Mouse (Mus musculus): Measurements from ENCODE around the gene Cspg4.

Gene Cspg4

DNA sequence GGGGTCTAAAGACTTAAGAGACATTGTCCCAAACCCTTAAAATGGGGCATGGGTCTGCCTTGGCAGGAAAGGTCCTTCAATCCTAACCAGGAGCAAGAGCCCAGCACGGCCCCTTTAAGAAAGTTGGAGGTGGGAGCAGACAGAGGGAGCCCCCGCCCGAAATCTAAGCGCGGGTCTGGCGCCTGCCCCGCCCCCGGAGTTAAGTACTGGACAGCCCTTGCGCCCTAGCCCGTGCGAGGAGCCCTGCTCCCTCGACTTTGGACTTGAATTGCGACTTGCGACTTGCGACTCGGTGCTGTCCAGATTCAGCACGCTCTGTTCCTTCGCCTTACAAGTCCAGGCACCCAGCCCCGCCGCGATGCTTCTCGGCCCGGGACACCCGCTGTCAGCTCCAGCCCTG, at the start of gene Cspg4:
Gene Cspg4, plus strand, starts transcription at position 202 of the 400 bp plus-strand sequence.
- no peak for DNase-seq (ENCODE audit: extremely low read depth, insufficient read length, low spot score)

DNA sequence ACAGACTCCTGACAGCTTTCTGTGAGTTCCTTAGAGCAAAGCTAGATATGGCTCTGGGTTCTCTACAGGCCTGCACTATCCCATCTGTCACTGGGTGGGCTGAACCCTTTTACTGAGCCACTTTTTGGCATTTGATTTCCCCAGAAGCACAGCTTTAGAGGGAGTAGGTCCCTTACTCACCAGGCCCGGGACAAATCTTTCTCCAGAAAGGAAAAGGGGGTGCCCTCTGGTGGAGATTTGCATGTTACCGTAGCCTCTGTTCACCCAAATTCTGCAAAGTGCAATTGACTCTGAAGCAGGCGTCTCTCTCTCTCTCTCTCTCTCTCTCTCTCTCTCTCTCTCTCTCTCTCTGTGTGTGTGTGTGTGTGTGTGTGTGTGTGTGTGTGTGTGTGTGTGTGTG, 39.9 kb upstream of the Cspg4 start:
- no peak for DNase-seq (ENCODE audit: extremely low read depth, insufficient read length, low spot score)

DNA sequence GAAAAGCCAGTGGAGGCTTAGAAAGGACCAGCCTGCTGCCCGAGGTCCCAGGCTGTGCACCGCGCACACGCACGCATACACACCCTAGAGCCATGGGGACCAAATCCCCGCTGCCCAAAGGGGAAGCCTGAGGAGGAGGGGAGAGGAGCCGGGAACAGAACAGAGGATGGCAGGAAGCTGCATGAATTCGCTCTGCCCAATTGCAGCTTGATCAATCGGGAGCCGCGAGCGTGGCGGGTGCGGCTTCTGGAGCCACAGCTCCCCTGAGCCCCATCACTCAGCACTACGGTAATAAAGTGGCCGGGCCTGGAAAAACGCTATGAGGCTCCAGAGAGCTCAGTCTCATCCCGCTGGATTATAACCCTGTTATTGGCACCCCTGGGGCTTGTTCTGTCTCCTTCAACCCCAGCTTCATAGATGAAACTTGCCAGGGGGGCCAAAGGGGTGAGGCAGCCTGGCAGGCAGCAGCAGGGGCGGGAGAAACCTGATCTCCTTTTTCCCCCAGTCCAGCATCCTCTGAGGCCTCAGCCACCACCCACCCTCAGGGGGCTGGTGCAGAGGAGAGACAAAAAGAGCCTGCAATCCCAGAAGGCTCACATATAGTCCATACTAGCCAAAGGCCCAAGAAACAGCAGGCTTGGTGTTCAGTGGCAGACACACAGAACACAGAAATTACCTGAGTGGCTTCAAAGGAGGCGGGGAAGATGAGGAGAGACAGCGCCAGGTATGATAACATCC, 39.2 kb upstream of the Cspg4 start:
- no peak for DNase-seq (ENCODE audit: extremely low read depth, insufficient read length, low spot score)

DNA sequence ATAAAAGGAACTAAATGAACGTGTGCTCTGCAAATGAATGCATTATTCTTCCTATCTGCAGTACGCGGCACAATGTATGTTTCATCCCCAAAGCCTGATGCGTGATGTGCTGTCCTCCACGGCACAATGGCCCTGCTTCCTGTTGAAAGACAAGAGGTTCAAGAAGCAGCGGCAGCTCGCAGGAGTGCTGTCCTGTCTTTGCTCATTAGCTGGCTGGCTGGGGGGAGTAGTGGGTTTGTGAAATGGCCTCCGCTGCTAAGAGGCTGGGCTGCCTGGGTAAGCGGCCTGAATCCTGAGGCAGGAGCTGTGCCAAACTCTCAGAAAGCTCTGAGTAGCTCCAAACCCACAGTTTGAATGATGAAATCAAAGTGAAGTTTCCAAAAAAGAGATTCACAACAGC, 36.7 kb upstream of the Cspg4 start:
- no peak for DNase-seq (ENCODE audit: extremely low read depth, insufficient read length, low spot score)

DNA sequence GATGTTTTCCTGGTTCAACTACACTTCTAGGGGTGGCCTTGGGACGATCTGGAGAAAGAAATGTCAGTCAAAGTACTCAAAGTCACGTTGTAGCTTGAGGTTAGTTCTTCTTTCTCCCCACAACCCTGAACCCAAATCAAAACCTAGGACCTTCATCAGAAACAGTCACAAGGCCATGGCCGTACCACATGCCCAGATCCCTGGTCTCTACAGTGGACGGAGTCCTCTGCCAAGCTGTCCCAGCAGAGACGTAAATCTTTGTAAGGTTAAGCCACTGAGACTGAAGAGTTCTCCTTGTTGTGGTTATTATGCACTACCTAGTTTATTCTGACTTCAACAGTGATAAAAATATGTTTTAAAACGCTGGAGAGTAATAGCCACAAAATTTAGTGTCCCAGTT, 36.0 kb upstream of the Cspg4 start:
- DNase-seq (ENCODE audit: extremely low read depth, insufficient read length, low spot score) = no peak

DNA sequence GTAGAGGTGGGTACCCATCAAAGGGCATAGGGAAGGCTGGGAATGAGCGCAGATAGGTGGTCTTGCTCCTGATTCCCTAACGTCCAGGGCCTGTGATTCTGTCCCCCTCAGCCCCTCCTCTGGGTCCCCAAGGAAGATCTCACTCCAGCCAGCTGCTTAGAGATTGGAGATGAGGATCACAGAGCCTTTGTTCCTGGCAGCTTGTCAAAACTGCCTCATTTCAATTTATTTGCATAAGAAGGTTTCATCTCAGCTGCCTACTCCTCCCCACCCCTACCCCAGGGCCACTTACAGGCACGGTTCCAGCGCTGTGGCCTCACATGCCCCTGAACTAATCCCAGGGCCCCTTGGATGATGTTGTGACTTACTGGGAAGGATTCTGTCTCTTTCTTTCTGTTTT, 34.7 kb upstream of the Cspg4 start:
- DNase-seq (ENCODE audit: extremely low read depth, insufficient read length, low spot score) = no peak

DNA sequence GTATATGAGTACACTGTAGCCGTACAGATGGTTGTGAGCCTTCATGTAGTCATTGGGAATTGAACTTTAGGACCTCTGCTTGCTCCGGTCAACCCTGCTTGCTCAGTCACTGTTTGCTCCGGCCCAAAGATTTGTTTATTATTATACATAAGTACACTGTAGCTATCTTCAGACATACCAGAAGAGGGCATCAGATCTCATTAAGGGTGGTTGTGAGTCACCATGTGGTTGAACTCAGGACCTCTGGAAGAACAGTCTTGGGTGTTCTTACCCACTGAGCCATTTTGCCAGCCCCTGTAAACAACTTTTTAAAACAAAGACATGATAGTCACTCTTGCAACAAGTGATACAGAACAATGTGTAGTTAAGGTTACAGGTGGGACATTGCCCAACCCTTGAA, 32.9 kb upstream of the Cspg4 start:
- no peak for DNase-seq (ENCODE audit: extremely low read depth, insufficient read length, low spot score)

DNA sequence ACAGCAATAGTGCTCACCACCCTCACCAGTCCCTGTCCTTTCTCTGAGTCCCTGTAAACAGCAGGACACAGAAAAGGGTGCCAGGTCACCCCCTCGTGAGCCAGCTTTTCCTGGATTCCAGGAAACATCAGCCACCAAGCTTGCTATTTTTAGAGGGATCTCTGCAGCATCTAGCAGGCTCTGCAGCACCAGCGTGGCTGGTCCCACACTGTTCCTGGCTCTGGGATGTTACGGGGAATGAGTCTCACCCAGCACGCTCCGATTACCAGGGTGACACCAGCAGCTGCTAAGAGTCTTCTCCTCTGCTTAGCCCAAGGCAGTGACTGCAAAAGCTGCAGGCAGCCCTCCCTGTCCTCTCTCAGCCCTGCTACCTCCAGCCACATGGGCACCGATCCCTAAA, 31.9 kb upstream of the Cspg4 start:
- DNase-seq (ENCODE audit: extremely low read depth, insufficient read length, low spot score) = no peak

DNA sequence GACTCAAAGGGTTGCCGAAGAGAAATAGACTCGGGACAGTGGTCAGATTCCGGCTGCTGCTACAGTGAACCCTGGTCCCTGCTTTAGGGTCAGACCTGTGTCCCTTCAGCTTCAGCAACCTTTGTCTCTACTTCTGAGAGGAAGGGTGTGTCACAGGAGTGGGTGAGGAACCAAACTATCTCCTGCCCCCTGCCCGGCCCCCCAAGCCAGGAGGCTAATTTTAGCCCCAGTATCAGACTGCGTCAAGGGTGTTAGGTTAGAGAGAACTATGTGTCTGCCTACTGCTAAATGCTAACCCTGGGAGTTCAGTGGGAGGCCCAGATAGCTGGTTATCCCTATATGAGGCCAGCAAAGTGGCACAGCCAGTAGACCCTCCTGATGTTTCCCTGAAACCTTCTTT, 29.7 kb upstream of the Cspg4 start:
- DNase-seq (ENCODE audit: extremely low read depth, insufficient read length, low spot score) = no peak

DNA sequence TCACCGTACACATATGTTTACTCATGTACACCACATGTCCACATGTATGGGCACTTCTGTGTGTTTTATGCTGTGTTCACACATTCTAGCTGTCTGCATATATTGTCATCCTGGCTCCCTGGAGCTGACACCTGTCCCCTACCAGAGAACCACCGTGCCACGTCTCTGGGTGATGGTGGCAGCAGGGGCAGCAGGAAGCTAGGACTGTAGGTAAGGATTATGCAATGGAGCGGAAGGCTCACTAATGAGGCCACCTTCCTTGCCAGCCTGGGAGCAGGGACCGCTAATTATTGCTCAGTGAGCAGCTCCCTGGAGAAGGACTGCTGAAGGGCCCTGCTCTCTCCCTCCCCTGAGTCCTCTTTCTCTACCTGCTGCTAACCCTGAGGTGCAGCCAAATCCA, 24.1 kb upstream of the Cspg4 start:
- no peak for DNase-seq (ENCODE audit: extremely low read depth, insufficient read length, low spot score)

DNA sequence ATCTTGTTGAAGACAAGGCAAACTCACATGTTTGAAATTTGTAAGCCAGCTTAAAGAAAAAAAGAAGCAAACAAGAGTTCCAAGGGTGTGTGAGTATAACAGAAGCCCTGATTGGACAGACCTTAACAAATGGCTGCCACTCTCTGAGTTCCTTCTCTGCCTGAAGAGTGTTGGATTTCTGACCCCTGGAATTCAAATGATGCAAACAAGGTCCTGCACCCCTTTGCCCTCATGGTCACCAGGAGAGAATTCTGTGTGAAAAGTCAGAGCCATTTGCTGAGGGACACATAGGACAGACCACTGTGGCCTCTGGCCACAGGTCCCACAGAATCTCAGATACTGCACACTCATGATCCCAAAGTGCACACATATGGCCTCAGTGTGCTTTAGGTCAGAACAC, 23.0 kb upstream of the Cspg4 start:
- DNase-seq (ENCODE audit: extremely low read depth, insufficient read length, low spot score) = no peak

DNA sequence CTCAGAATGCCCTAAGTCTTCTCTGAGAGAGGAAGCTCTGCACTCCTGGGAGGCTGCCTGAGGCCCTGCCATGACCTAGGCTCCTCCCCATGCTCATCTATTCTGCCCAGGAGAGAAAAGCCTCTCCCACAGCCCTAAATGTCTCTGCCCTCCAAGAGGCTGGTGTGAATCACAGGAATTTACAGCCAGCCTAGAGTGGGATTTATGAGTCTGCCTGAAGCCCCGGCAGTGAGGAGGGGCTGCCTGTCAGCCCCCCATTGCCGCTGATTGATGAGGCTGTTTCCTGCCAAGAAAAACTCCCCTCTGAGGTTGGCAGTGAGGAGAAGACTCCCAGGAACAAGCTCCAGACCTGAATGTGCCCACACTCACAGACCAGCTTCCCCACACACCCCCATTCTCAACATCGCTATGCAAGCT, 22.5 kb upstream of the Cspg4 start:
- DNase-seq (ENCODE audit: extremely low read depth, insufficient read length, low spot score) = no peak

DNA sequence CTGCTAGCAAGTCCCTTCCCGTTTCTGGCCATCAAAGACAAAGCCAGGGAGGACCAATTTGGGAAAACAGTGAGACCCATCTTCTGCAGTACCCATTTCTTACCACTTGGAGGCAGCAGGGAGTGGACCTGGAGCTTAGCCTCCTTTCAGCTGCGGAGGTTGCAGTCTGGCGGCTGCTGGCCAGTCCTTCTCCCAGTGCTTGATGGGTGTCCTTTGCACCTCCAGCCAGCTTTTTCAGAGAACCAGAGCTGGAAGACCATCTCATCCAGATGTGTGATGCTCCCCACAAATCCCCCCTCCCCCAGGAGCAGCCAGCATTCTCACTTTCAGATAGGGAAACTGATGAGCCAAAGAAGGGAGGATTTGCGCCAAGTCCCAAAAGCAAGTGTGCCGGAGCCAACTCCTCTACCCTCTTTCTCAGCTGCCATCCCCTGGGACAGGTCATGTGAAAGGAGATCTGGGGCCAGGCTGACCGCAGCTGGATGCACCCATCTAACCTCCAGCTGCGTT, 21.1 kb upstream of the Cspg4 start:
- DNase-seq (ENCODE audit: extremely low read depth, insufficient read length, low spot score) = peak; percentile 63

DNA sequence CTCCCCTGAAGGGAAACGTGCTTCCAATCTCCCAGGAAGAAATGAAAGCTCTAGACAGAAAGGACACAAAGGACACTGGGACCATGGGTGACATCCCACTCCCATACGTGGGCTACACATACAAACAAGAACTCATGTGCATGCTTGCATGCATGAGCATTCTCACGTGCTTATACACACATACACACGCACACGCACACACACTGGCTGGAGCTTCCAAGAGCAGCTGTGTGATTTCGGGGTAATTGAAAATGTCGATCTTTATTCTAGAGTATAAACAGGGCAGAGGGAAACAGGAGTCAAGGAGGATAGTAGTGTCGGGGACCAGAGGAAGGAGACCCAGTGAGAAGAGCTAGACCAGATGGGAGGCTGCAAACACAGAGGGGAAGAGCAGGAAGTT, 20.2 kb upstream of the Cspg4 start:
- no peak for DNase-seq (ENCODE audit: extremely low read depth, insufficient read length, low spot score)

DNA sequence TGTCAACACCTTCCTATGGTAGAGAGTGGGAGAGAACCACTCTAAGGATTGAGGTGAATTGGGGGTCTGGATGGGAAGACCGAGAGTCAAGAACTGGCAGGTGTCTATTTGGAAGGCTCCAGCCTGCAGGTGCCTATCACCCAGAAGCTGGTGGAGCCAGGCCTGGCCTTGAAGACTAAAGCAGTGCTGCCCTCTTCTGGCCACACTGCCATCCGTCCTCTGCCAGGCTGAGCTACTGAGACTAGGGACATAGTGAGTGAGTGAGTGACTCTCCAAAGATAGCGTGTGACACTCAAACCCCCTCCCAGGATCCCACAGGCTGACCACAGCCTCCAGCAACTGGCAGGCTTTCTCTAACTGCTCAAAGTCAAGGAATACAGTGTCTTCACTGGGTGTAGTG, 17.3 kb upstream of the Cspg4 start:
- DNase-seq (ENCODE audit: extremely low read depth, insufficient read length, low spot score) = peak; percentile 47

DNA sequence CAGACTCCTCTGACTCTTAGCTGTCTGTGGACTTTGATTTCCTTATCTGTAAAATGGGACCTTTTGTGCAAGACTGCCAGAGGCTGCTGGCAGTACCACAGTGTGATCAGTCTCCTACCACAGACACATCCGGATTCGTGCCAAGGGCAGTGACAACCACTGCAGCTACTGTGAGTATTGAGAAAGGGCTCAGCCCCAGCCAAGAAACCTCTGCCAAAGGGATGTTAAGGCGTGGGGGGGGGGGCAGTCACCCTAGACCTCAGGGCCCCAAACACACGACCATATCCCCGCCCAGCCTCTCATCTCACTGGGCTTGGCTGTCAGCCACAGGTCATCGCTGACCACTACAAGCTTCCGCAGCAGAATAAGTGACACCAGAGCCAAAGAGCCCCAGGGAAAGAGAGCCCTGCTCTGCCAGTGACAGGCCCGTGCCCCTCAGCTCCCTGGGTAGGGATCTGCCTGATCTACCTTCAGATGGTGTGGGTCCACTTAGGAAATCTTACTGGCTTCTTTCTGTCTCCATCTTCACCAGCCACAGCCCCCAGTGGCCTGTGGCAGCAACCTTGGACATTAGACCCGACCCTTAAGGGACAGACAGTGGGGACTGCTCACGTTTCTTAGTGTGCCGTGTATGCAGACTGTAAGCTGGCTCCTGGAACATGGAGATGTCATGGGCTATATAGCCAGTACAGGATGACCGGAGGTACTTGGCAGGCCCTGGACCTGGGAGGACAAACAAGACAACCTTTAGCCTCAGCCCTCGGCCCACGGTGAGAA, 14.5 kb upstream of the Cspg4 start:
- DNase-seq (ENCODE audit: extremely low read depth, insufficient read length, low spot score) = peak; percentile 69

DNA sequence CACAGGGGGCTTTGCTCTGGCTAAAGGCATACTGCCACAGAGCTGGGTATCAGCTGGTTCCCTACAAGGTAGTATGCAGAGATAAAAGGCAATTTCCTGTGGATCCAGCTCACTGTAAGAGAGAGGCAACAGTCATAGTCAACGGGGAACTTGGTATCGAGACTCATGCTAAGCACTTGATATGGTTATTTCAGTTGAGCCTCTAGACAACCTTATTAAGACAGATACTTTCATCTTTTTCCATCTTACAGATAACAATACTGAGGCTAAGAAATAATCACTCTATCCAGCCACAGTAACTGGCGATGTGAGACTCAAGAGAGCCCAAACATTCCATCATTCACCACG, 14.0 kb upstream of the Cspg4 start:
- no peak for DNase-seq (ENCODE audit: extremely low read depth, insufficient read length, low spot score)

DNA sequence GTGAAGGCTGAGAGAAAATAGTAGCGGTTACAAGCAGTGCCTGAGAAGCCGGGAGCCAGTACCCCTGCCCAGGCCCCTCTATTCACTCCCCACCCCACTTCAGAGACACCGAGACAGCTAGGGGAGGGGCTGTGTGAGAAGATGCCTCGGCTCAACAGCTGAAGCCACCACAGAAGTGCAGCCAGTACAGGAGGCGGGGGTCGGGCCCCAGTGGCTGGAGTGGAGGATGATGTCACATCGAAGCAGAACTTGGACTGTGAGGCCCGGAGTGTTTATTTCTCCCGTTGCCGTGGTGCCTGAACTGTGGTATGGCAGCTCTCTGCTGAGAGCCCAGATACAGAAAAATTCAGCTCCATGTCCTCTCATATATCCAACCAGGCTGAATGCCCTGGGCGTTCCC, 13.1 kb upstream of the Cspg4 start:
- DNase-seq (ENCODE audit: extremely low read depth, insufficient read length, low spot score) = no peak

DNA sequence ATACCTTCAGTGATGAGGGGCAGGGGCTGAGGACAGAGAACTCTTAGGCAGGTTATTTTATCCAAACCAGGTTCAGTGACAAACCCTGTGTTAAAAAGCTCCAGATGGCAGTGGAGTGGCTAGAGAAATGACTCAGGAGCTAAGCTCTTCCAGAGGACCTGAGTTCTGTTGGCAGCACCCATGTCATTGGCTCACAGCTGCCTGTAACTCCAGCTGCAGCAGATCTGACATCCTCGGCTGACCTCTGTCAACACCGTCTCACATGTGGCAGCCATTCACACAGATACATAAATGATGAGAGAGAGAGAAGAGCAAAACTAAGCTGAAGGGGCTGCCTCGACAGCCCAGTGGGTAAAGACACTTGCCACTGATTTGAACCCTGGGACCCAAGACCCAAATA, 7.4 kb upstream of the Cspg4 start:
- no peak for DNase-seq (ENCODE audit: extremely low read depth, insufficient read length, low spot score)

DNA sequence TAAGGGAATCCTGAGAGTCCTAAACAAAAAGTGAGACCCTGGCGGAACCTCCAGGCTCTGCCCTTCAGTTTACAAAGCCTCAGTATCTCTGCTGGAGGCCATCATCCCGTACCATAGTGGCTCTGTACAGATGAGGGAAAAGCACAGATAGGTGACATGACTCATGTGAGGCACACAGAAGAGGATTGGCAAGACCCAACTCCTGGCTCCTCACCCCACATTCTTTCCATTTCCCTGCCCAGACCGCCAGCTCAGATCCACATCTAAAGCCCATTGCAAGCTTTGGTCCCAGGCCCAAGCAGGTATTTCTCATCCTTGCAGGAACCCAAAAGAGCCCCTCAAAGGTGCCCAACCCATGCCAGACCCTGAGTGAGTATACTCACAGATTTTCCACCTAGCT, 4.8 kb upstream of the Cspg4 start:
- peak; percentile 66 for DNase-seq (ENCODE audit: extremely low read depth, insufficient read length, low spot score)

DNA sequence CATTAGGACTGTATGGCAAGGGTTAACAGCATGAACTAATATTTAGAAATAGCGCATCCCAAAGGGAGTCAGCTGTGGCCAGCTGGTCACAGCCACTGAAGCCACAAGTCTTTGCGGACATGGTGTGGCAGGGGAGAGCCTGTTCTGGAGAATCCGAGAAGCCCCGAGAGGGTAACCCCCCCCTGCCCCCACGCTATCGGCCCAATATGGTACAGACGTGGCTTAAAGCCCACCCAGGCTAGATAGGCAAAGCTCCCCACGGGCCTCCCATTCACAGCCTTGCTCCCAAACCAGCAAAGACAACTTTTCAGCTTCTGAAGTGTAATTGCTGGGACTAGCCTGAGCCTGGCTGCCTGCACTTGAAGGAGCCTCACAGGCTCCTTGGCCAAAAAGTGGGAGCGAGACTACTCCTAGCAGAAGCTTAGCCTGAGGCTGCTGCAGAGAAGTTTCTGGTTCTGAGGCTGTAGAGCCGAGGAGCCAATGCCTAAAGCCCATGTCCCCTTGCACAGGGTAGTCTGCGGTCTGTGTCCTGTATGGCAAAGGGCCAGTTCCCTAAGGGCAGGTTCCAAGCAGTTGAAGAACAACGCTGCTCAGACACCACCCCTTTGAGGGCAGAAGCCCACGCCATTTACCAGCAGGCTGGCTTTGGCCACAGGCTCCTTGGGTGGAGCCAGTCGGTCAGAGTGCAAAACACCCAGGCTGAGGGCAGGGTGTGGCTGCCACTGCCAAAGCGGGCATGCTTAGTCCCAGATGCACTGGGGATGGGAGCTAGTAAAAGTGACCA, 4.2 kb upstream of the Cspg4 start:
- peak; percentile 82 for DNase-seq (ENCODE audit: extremely low read depth, insufficient read length, low spot score)

DNA sequence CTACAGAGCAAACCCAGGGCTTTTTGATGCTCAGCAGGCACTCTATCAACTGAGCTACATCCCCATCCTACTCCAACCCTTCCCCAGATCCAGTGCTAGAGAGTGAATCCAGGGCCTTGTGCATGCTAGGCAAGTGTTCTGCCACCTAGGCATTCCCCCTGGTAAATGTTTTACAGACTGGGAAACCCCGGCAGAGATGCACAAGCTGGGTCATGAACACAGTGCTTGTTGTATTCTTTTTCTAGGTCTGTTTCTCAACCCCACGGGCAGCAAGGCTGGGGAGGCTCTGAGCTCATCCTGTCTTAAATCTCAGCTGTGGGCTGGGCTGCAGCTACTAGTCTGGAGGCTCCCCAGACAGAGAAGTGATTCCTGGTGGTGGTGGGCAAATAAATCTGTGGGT, 2.0 kb upstream of the Cspg4 start:
- DNase-seq (ENCODE audit: extremely low read depth, insufficient read length, low spot score) = no peak
